Mouse (Mus musculus) embryonic fibroblast, embryonic 13.5 days (primary cell): ENCODE data around the gene Nsd2.
"Not testable (repeated sequence)": the region's sequence is repeated elsewhere in the genome, so short reads cannot be mapped to it uniquely, and the experiment has no call there.

Source experiments
- CTCF ChIP-seq: IDR thresholded peaks from 2 replicates; pipeline ENCODE4 v1.5.1; 2011; ENCODE audit warnings: mild to moderate bottlenecking, control low read depth, low read length, moderate library complexity, borderline replicate concordance; ENCODE audit not compliant: insufficient read depth
- POLR2A ChIP-seq: IDR thresholded peaks from 2 replicates; pipeline ENCODE4 v1.6.1; 2011; ENCODE audit warnings: low read depth, mild to moderate bottlenecking, control low read depth, low read length, moderate library complexity

DNA sequence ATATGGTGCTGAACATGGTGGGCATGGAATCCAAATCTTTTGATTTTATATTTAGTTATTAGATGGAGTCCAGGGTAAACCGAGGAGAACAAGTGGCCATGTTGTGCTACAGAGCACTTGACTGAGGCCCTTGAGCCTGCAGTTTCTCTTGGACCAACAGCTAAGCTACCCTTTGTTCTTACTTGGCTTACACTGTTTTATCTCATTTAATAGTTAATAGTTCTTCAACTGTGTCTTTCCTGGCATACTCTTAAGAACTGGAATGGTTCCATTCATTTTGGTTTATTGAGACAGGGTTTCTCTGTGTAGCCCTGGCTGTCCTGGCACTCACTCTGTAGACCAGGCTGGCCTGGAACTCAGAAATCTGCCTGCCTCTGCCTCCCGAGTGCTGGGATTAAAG lies 96.1 kb downstream of the Nsd2 start:
- TF ChIP-seq CTCF, POLR2A: not testable (repeated sequence)
